Mouse (Mus musculus): ENCODE data around the gene Myf6.

Gene Myf6

DNA sequence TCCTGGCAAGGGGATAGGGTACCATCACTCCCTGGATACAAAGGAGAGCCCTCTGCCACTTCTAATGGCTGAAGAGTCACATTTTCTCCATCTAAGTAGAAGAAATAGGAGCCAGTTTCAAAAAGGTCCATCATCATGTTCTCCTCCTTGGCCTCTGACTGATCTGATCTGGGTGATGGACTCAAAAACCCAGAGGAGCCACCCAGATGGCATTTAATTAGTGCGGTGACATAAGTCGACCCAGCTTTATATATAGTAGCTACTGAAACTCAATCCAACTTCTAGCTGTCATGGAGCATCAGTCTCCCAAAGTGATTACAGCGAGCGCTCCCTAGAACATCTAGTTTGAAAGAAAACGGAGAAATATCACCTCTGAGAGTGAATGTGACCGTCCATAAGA, at the start of gene Myf6:
Gene Myf6 (minus strand): TSS at position 170 of the 400 bp plus-strand sequence.
- DNase-seq (ENCODE audit: low spot score in 2 of 2): no peak

GRCm38 (mm10) chr10:107543026-107543425, 48.5 kb upstream of the Myf6 start:
- no peak for DNase-seq (ENCODE audit: low spot score in 2 of 2)

DNA sequence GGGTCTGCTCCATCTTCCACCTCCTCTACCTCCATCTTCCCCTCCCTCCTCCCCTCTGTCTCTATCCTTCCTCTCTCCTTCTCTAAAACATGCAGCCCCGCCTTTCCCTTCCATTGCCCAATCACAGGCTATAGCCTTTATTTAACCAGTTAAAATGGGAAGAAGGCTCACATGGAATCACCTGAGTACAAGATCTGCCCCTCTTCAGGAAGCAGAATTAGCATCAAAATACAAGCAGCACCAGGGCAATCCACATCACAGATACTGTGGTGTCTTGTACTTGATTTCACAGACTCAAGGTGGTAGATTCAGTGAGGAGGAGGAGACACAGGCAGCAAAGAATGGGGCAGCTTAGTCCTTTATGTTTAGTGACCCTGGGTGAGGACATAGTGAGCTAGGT, 34.2 kb upstream of the Myf6 start:
- DNase-seq (ENCODE audit: low spot score in 2 of 2): no peak

GRCm38 (mm10) chr10:107519216-107519615, 24.7 kb upstream of the Myf6 start:
- DNase-seq (ENCODE audit: low spot score in 2 of 2): no peak

DNA sequence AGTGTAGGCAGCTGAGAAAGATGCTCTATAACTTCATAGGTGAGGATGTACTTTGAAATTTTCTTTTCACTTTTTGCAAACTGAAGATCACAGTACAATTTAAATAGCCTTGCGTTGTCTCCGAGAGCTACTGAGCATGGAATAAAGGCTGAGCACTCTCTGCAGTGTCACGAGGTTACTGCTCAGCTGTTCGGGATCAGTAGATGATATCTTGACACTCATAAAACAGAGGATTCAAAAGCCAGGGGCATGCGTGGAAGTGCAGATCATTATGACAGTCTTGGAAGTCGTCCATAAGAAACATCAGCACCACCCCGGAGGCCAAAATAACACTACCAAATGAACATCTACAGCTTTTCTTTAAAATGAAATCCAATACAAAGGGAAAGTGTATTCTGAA, 22.1 kb upstream of the Myf6 start:
- no peak for DNase-seq (ENCODE audit: low spot score in 2 of 2)

DNA sequence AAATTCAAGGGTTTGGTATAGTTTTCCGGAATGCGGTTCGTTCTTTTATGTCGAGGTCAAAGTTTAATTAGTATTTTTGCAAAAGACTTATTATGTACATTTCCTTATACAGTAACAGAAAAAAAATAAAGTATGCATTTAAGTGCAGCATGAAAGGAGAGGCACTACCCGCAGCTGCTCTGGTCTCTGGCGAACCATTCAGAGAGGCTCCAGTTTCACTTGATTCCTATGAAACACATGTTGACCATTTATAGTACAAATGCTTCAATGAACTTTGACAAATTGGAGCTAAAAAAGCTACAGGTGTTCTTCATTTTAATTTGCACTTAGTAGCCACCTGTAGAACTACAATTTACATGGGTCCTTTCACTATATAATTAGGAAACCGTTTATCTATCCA, 20.2 kb upstream of the Myf6 start:
- DNase-seq (ENCODE audit: low spot score in 2 of 2): no peak

- no peak for DNase-seq (ENCODE audit: low spot score in 2 of 2)
These were observed 11.9 kb upstream of the Myf6 start for GRCm38 (mm10) chr10:107506397-107506796.

DNA sequence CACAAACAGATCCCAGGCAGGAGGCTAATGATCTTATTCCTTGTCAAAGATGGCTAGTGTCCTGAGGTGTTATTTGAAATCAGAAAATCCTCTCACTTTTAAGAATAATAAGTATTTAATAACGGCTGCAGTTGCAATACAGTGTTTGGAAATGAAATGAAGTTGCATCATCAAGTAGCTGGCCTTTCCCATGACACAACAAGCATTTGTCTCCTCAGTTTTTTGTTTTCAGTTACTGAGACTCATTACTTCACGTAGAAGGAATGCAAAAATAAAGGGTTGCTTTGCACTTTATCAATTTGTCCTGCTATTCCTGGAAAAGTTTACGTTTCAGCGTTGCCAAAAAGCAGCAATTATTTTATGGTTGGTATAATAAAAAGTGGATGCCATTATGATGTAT, 8.9 kb upstream of the Myf6 start:
- DNase-seq (ENCODE audit: low spot score in 2 of 2): no peak

DNA sequence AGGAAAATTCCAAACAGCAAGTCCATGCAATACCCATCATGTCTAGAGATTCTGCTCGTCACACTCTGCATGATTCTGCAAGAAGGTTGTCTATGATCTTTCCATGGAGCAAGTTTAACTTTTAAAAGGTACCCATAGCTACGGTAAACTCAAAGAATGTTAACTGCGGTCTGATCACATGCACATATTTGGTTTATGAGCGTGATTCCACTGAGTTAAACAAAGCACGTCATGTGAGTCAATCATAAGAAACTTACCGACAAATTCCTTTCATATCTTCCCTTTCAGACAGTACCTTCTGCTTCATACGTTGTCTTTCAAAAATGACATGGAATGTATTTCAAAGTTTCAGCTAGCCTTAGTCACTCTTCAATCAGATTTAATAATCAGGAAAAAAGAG, 7.7 kb upstream of the Myf6 start:
- no peak for DNase-seq (ENCODE audit: low spot score in 2 of 2)

DNA sequence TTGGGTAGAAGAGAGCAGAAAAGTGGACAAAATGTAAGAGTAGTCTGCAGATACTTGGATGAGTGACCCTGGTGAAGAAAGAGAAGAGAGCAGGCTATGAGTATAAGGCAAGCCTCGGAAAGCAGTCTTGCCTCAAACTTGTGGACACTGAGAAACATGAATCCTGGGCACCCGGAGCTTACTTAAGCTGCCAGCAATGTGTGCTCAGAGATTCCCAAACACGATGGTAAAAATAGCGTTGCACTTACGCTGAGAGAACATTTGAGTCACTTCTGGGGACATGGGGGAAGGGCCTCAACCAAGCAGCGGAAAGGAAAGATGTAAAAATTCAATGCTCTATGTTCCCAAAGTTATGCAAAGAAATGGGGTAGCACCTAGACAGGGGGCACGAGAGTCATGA, 5.1 kb upstream of the Myf6 start:
- DNase-seq (ENCODE audit: low spot score in 2 of 2): peak in 1 of 2 experiments; percentile 33

DNA sequence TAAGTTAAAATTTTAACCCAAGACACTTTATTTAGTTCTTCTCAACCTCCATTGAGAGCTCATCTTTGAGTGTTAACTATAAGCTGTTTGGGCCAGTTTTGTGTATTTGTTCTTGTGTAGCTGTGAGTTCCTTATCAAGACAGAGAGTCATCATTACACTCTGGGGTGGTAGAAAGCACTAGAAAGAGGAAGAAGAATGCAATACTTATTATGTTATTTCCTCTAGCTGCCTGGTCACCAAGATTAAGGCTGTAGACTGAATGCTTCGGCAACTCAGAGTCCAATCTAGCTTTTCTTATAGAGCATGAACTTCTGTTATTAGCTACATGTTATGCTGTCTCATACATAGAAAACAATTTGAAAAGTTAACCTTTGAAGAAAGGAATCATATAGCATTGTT, 1.9 kb upstream of the Myf6 start:
- DNase-seq (ENCODE audit: low spot score in 2 of 2): no peak

GRCm38 (mm10) chr10:107493580-107494474, 710 bp downstream of the Myf6 start:
- DNase-seq (ENCODE audit: low spot score in 2 of 2): no peak

DNA sequence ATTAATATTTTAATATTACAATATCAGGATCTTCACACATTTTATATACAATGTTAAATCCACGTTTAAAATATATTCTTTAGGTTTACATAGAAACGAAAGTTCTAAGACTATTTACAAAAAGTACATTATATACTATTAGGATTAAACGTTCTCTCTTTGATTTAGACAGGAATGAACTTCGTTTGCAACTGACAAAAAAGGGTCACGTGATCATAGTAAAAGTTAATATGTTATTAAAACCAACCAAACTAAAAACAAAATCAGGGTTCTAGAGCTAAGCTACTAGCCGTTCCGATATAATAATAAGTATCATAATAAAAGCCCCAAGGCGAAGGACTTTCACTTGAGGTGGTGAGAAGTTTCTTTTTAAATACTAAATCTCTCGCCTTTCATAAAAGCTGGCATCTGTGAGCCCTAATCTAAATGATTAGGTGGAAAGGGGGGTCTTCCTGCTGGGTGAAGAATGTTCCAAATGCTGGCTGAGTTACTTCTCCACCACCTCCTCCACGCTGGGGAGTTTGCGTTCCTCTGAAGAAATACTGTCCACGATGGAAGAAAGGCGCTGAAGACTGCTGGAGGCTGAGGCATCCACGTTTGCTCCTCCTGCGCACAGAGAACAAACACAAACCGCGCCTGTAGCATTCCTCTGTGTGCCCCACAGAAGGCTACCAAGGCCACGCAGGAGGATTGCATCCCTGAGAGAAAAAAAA, 1.5 kb downstream of the Myf6 start:
- no peak for DNase-seq (ENCODE audit: low spot score in 2 of 2)

DNA sequence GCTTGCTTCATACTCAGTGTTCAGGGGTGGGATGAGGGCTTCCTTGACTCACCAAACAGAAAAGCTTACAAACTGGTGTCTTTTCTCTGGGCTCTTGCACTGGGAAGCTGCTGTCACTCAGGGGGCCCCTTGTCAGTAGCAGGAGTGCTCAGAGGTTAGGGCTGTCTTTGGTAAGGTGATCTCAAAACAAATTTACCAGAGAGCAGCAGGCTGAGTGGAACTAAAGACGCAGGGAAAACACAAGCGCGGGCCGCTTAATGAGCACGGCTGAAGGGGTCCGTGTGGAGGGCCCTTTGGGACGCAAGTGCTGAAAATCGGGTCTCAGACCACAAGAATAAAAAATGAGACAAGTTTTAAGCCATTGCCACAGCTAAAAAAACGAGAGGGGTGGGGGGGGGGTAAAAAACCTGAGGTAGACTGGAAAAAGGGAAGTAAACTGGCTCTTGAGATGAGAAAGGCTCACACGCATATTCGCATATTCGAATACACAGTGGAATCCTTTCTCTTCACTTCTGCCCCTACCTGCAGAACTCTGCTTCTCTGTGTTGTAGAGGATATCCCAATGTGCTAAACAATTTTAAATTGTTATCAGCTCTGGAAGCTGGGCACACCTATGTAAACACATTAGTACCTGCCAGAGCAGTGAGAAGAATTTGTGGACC, 5.8 kb downstream of the Myf6 start:
- DNase-seq (ENCODE audit: low spot score in 2 of 2): no peak

GRCm38 (mm10) chr10:107486770-107487169, 7.8 kb downstream of the Myf6 start:
- DNase-seq (ENCODE audit: low spot score in 2 of 2): no peak

DNA sequence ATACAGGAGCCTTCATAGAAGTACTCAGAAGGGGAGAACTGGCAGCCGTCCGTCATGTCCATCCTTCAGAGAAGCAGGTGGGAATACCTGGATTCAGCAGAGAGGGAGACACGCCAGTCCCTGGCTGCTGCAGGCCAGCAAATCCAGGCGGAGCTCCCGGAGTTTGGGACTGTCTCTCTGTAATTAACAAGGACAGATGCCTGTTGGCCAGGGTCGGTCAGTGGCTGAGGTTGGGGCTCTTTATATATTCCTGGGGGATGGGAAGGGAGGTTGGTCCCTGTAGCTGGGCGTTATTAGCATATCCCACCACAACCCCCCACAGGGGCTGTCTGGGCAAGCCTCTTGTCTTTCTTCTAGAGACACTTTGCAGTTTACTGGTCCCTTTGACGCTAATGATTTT, 8.7 kb downstream of the Myf6 start, which contains the start of gene Myf5:
Gene Myf5 (minus strand): TSS at position 265 of the 400 bp plus-strand sequence.
- DNase-seq (ENCODE audit: low spot score in 2 of 2): no peak

GRCm38 (mm10) chr10:107484050-107484449, 10.5 kb downstream of the Myf6 start:
- no peak for DNase-seq (ENCODE audit: low spot score in 2 of 2)

- peak in 1 of 2 experiments; percentile 22 for DNase-seq (ENCODE audit: low spot score in 2 of 2)
These were observed 21.0 kb downstream of the Myf6 start for GRCm38 (mm10) chr10:107473497-107473896.

DNA sequence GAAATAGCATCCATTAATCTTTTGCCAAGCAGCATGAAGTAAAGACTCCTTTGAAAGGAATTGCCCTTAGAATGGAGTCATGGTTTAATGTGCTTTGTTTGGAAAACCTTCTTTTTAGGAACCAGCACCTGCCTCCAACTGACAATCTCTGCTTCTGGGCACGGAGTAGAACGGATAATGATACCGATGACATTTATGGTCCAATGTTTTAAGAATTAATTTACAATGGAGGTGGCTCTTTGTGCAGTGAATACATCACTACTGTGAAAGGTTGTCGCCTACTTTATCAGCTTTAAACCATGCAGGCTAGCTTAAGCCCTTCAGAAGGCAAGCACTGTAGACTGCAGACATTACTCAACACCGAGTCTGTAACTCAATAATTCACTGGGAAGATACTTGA, 22.8 kb downstream of the Myf6 start:
- no peak for DNase-seq (ENCODE audit: low spot score in 2 of 2)

GRCm38 (mm10) chr10:107467819-107468218, 26.7 kb downstream of the Myf6 start:
- DNase-seq (ENCODE audit: low spot score in 2 of 2): no peak

DNA sequence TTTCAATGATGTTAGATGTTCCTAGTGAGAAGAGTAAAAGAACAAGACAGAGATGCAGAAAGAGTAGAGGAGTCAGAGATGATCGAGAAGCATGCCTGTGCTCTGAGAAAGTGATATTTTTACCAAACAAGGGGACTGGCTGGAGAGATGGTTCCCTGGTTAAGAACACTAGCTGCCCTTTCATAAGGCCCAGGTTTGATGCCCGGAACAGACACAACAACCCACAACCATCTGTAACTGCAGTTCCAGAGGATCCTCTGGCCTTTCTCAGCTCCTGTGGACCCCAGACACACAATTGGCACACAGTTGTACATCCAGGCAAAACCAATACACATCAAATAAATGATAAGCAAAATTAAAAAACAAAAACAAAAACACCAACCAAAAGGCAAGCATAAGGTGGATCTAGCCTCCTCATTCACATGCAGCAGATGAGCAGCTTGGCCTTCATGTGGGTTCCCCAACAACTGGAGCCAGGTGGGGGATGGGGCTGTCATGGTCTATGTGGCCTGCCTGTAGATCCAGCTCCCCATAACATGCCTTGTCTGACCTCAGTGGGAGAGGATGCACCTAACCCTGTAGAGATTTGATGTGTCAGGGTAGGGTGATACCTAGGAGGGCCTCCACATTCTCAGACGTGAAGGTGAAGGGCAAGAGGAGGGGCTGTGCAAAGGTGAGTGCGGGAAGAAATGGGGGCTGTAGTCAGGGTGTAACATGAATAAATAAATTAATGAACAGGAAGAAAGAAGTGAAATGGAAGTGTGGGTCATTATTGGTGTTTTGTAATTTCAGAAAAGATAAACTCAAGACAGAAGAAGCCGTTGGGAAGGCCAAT, 44.8 kb downstream of the Myf6 start:
- no peak for DNase-seq (ENCODE audit: low spot score in 2 of 2)

Data from right cerebral cortex, postnatal 10 days (tissue).